Mouse (Mus musculus) lung, embryonic 14.5 days (tissue): Measurements from ENCODE around the gene Slc9a3r1. TPM values are rescaled to one million over a fixed set of nuclear protein-coding genes. Genes with fewer than 3 reads are reported as not detected.

ENCODE experiments used
- ATAC-seq: fragments of 200-750 bp; cut with Nextera tagmentation; 2 replicates; pipeline ENCODE4 v1.8.0; 2017; ENCODE audit warnings: mild to moderate bottlenecking, moderate TSS enrichment, moderate library complexity; ENCODE audit not compliant: insufficient read depth
- DNase-seq: peaks from one replicate; pipeline ENCODE4 v3.0.0-alpha.2; 2015
- H3K27ac ChIP-seq: fragments of 300-500 bp; sonication (generic); 2 replicates; pipeline ENCODE4 v1.5.1; 2014; ENCODE audit warnings: low read depth, mild to moderate bottlenecking, moderate library complexity
- H3K27me3 ChIP-seq: fragments of 300-500 bp; sonication (generic); 2 replicates; pipeline ENCODE4 v1.6.1; 2014; ENCODE audit warnings: low read length, control low read depth; ENCODE audit not compliant: insufficient read depth
- H3K36me3 ChIP-seq: fragments of 300-500 bp; sonication (generic); 2 replicates; pipeline ENCODE4 v1.6.1; 2014; ENCODE audit warnings: control low read depth; ENCODE audit not compliant: insufficient read depth
- H3K4me1 ChIP-seq: fragments of 300-500 bp; sonication (generic); 2 replicates; pipeline ENCODE4 v1.6.1; 2014; ENCODE audit warnings: antibody characterized with exemption, control low read depth; ENCODE audit not compliant: insufficient read depth
- H3K4me2 ChIP-seq: fragments of 300-500 bp; sonication (generic); 2 replicates; pipeline ENCODE4 v1.6.1; 2014; ENCODE audit warnings: mild to moderate bottlenecking
- H3K4me3 ChIP-seq: fragments of 300-500 bp; sonication (generic); 2 replicates; pipeline ENCODE4 v1.5.1; 2014; ENCODE audit warnings: low read depth, low read length
- H3K9ac ChIP-seq: fragments of 300-500 bp; sonication (generic); 2 replicates; pipeline ENCODE4 v1.6.1; 2014
- H3K9me3 ChIP-seq: fragments of 300-500 bp; sonication (generic); 2 replicates; pipeline ENCODE4 v1.6.1; 2016; ENCODE audit warnings: low read depth, low read length, control low read depth
- CTCF ChIP-seq: IDR thresholded peaks from 2 replicates; pipeline ENCODE4 v1.5.1; 2016; ENCODE audit warnings: antibody characterized with exemption, low read depth
- whole genome bisulfite sequencing: fragments of 180-500 bp; shearing (Covaris S2); extraction: QIAGEN DNeasy Blood & Tissue Kit; methylation state at CpG from one replicate; pipeline ENCODE4 v1.1.7; 2014; 5-methylcytosine and 5-hydroxymethylcytosine counted together
- polyA plus RNA-seq: library from polyadenylated mRNA; unstranded; fragments of >200 nt; fragmentation: Nextera tagmentation; extraction: Ambion mirVana; gene quantifications from 2 replicates; pipeline ENCODE4 v1.2.1, GENCODE M21; 2014

Slc9a3r1 gene
- 52.3 and 52.6 TPM in 2 replicates for polyA plus RNA-seq

- peak; percentile 99 for DNase-seq
- no peak for TF ChIP-seq CTCF
- Histone ChIP-seq H3K9me3 (no peaks in the 10 kb centered on the region), H3K4me2 (peak within 1 kb of the TSS; percentile 83), H3K4me1 (peaks cover 11% of the 10 kb centered on the region), H3K4me3 (peak within 1 kb of the TSS; percentile 65), H3K36me3 (no peaks in the 10 kb centered on the region), H3K9ac (peak within 1 kb of the TSS; percentile 47), H3K27me3 (peaks cover 21% of the 10 kb centered on the region), H3K27ac (peak within 1 kb of the TSS; percentile 67)
- peak; percentile 97 for ATAC-seq
- under 1% methylated on average over 47 of the region's 47 CpGs for WGBS
Observed at GRCm38 (mm10) chr11:115162832-115163480, at the start of gene Slc9a3r1. TSS of gene Slc9a3r1 (plus strand) at chr11:115163341.

DNA sequence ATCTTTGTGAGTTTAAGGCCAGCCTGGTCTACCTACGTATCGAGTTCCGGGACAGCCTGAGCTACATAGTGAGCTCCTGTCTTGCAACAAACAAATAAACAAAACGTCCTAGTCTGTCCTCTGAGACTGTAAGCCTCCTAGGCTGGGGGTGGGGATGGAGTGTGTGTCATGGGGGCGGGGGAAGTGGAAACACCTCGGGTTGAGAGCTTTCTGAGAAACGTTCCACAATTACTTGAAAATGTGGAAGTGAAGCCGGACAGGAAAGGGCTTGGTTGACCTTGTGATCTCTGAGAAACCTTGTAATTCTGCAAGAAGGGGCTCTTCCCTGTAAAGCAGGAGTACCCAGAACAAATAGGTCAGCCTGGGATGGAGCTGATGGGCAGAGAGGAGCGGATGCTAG is 43.7 kb upstream of the Slc9a3r1 start:
- no peak for ATAC-seq
- WGBS, result 59% methylated on average over 9 of the region's 9 CpGs
- Histone ChIP-seq H3K4me2 (no peak overlapping the region), H3K4me1 (no peaks in the 10 kb centered on the region), H3K9ac (no peak overlapping the region), H3K9me3 (no peaks in the 10 kb centered on the region), H3K4me3 (no peak overlapping the region), H3K27me3 (no peaks in the 10 kb centered on the region), H3K36me3 (no peaks in the 10 kb centered on the region), H3K27ac (no peak overlapping the region)
- TF ChIP-seq CTCF, result no peak
- DNase-seq, result no peak

- no peak overlapping the region for H3K27ac ChIP-seq
- H3K4me1 ChIP-seq, result no peaks in the 10 kb centered on the region
- H3K36me3 ChIP-seq, result no peaks in the 10 kb centered on the region
- no peaks in the 10 kb centered on the region for H3K9me3 ChIP-seq
- H3K4me3 ChIP-seq, result no peak overlapping the region
- 48% methylated on average over 4 of the region's 4 CpGs for WGBS
- DNase-seq, result no peak
- ATAC-seq, result no peak
- H3K9ac ChIP-seq, result no peak overlapping the region
- no peak overlapping the region for H3K4me2 ChIP-seq
- H3K27me3 ChIP-seq, result no peaks in the 10 kb centered on the region
- no peak for TF ChIP-seq CTCF
Observed at GRCm38 (mm10) chr11:115128483-115128882, 34.7 kb upstream of the Slc9a3r1 start.

DNA sequence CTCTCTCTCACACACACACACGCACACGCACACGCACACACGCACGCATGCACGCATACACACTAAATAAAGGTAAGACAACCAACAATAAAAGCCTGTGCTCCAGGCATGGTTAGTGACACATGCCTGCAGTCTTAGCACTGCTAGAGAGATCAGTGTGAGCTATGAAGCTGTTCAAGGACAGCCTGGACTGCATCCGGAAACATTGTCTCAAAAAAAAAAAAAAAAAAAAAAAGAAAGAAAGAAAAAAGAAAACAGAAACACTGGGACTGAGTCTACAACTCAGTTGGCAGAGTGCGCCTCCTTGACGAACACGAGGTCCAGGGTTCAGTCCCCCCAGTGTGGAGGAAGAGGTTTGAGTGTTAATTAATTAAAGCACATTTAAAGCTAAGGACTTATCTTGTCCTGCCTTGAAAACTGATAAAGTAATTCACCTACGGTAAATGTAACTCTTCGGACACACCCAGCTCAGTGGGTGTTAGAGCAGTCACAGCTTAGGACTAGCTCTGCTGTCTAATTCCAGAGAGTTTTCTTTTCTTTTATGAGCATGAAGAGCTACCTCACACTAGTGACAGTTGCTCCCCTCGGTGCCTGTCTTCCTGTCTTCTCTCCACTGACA is 33.5 kb upstream of the Slc9a3r1 start:
- H3K4me2 ChIP-seq, result no peak overlapping the region
- no peaks in the 10 kb centered on the region for H3K9me3 ChIP-seq
- H3K9ac ChIP-seq, result no peak overlapping the region
- DNase-seq, result no peak
- TF ChIP-seq CTCF, result no peak
- WGBS, result 82% methylated on average over 13 of the region's 13 CpGs
- ATAC-seq, result no peak
- H3K4me3 ChIP-seq, result no peak overlapping the region
- no peak overlapping the region for H3K27ac ChIP-seq
- H3K36me3 ChIP-seq, result no peaks in the 10 kb centered on the region
- H3K4me1 ChIP-seq, result no peaks in the 10 kb centered on the region
- H3K27me3 ChIP-seq, result no peaks in the 10 kb centered on the region

GRCm38 (mm10) chr11:115131768-115132381 is 31.3 kb upstream of the Slc9a3r1 start:
- Histone ChIP-seq H3K9me3 (no peaks in the 10 kb centered on the region), H3K36me3 (no peaks in the 10 kb centered on the region), H3K27me3 (no peaks in the 10 kb centered on the region), H3K9ac (no peak overlapping the region), H3K27ac (no peak overlapping the region), H3K4me2 (no peak overlapping the region), H3K4me3 (no peak overlapping the region), H3K4me1 (no peaks in the 10 kb centered on the region)
- no peak for TF ChIP-seq CTCF
- no peak for ATAC-seq
- WGBS, result 61% methylated on average over 8 of the region's 8 CpGs
- DNase-seq, result no peak

- 69% methylated on average over 8 of the region's 8 CpGs for WGBS
- Histone ChIP-seq H3K4me1 (no peaks in the 10 kb centered on the region), H3K9ac (no peak within 1 kb of the TSS), H3K27me3 (no peaks in the 10 kb centered on the region), H3K36me3 (no peaks in the 10 kb centered on the region), H3K27ac (no peak within 1 kb of the TSS), H3K4me2 (no peak within 1 kb of the TSS), H3K4me3 (no peak within 1 kb of the TSS), H3K9me3 (no peaks in the 10 kb centered on the region)
- no peak for TF ChIP-seq CTCF
- ATAC-seq (no peak), DNase-seq (no peak)
Observed at GRCm38 (mm10) chr11:115133800-115134199, 29.3 kb upstream of the Slc9a3r1 start, which contains the start of gene Cd300lf. TSS of gene Cd300lf (minus strand) at chr11:115133992.

DNA sequence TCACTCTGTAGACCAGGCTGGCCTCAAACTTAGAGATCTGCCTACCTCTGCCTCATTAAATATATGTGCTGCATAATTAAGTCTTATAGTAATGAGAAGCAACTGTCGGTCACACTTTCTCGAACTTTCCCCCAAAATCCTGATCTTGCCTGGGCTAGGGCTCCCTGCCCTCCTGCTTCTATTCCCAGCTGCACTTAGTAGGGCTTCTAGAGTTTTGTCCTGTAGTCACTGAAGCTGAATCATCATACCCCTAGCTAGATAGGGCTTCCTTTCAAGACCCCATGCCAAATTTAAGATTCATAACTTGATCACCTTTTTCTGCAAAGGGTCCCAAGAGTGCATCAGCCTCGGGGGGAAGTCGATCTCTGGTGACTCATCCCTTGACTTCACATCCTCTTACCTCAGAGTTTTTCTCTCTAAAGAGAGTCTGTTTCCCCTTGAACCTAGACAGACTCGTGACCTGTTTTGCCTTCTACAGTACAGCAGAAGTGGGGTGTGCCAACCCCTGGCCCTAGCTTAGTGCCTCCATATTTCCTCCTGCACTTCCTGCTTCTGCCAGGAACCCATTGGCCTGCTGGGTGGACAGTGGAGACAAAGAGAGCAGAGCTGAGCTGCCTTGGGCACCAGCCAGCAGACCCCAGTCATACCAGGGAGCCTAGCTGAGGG is 24.4 kb upstream of the Slc9a3r1 start:
- 80% methylated on average over 5 of the region's 5 CpGs for WGBS
- no peak overlapping the region for H3K27ac ChIP-seq
- H3K27me3 ChIP-seq, result no peaks in the 10 kb centered on the region
- no peak overlapping the region for H3K9ac ChIP-seq
- H3K9me3 ChIP-seq, result no peaks in the 10 kb centered on the region
- H3K36me3 ChIP-seq, result no peaks in the 10 kb centered on the region
- no peak for TF ChIP-seq CTCF
- no peak overlapping the region for H3K4me2 ChIP-seq
- no peak overlapping the region for H3K4me3 ChIP-seq
- H3K4me1 ChIP-seq, result no peaks in the 10 kb centered on the region
- ATAC-seq, result no peak
- no peak for DNase-seq
